Mouse (Mus musculus): ENCODE measurements around the gene Akap13.

Gene Akap13

DNA sequence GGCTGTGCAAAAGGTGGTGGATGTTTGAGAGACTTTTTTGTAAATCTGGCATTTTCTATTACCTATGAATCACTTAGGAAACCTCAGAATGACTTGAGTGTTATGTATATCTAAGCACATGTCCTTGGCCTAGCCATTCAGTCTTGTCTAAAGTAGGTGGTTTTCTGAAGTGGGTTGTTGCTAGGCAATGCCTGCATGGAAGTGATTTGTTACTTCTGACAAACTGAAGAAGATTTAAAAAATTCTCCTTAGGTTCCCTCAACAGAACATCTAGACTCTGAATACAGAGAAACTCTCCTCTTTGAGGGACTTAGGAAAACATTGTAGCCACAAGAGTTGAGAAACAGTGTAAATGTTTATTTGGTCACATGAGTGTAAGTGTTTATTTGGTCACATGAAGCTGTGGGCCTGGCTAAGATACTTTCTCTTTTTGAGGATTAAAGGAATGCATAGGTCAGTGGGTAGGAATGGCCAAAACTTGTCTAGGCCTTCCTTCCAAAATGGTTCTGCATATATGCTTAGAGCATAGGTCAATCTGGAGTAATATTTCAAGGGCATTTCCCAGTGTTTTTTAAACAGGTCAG, 8.3 kb downstream of the Akap13 start:
- DNase-seq, result no peak

DNA sequence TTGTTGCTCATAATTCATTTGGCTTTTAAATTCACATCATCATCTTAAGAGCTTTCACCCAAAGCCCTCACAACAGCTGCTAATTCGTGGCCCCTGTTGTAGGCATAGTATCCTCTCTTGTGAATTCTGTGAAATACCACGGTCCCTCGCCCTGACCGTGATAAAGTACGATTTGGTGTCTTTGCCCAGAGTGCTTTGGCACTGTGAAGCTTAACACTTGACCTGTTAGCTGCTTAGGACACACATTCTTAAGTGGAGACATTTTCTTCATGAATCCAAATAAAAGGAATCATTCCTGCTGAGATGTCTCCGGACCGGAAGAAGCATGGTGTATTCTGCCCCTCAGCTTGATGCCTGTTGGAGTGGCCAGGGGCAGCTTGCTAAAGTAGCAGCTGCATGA, 12.5 kb downstream of the Akap13 start:
- DNase-seq, result no peak

DNA sequence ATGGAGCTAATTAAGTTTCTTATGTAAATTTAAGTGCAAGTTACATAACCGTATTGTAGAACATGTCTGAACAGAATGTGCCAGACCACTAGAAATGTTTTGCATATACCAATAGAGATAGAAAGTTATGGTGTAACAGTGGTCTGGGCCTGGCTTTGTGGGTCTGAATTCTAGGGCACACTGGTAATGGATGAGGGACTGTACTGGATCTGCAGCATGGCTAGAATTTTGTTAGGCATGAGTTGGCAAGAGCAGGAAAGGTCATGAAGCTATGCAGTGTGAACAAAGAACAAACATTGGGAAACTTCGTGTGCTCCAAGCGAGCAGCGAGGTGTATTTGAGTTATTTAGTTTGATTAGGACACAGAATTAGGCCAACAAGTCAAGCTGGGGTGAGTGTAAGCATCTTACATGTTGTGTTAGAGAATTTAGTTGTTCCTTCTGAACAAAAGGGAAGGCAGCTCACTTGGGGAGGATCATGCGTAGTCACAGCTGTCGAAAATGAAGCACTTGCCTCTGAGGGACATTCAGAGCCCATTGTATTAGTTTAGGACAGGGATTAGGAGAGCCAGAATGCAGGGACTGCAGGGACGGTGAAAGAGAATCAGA, 15.1 kb downstream of the Akap13 start:
- no peak for DNase-seq

DNA sequence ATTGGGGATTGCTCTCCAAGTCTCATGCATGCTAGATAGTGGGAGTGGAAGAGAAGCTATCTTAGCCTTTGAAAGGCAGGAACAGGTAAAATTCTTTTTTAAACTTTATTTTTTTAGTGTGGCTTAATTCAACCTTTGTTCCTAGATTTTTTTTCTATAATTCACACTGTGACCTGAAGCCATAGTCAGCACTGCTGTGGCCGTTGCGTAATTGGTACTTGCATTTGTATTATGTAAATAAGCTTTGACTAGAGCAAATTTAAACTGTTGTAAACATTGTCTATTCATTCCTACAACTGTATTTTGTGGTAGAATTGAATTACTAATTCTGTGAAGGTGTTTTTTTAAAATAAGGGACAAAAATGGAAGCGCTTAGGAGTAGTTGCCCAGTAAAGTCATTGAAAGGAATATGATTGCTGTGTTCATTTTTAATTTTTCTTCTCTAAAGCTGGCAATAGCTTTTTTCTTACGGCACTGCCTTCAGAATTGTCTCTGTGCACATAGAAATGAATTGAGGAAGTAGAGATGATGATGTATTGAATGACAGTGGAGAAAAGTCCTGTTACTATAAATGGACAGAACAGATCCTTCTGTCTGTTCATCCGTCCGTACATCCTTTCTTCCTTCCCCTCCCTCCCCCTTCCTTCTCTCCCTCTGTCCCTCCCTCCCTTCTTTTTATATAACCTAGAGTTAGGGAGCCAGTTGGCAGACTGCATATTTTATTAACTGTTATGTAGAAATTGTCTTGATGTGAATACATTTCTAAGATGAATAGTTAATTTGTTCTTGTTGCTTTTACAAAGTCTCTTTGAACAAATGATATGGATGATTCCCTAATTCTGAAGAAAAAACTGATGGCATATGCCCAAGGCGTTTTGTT, 17.2 kb downstream of the Akap13 start:
- no peak for DNase-seq

DNA sequence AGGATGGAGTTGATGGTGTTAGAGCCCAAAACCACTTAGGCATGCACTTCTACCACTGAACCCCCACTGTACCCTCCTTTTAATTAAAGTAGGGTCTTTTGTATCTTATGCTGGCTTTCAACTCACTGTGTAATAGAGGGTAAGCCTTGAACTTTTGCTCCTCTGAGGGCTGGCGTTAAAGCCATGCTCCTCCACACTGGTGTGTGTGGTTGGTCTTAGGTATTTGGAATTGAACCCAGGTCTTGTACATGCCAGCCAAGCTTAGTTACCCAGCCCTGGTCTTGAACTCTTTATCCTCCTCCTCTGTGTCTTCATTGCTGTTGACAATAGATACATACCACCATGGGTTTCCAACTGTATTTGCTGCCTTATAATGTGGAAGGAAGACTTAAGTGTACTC, 18.0 kb downstream of the Akap13 start:
- DNase-seq, result no peak

DNA sequence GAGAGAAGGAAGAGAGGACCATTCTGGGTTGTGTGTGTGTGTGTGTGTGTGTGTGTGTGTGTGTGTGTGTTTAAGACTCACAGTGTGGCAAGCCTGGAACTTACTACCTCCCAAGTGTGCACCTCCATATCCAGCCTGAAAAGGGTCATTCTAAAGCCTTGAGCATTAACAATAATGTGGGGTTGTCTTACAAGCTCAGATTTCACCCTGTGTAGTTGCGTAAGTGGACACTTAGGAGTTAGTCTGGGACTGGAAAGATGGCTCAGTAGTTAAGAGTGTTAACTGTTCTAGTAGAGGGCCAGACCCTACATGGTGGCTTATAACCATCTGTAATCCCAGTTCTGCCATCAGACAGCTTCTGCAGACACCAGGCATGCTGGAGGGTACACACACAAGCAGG, 18.7 kb downstream of the Akap13 start:
- DNase-seq, result no peak

DNA sequence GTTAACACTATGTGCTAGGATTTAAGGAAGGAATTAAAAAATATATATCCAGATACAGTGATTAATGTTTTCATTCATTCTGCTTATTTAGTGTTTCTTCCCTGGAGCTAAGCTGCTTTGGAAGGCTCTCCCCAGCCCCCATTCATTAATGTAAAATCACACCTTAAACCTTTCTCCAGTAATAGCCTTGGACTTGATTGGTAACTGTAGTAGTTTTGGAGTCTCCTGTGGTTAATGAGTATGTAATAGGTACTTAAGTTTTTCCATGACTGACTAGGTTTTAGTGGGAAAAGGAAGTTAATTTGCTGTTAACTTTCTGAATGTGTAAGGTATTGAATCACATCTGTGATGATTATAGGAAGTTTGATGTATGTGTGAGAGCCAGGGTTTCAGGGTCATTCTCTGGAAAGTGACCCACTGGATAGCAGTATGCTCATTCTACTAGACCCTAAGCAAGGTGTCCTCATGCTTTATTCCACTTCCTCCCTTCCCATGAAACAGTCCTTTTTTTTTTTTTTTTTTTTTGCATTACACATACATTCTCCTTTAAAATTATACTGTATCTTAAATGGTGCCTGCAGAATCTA, 19.3 kb downstream of the Akap13 start:
- DNase-seq, result no peak

DNA sequence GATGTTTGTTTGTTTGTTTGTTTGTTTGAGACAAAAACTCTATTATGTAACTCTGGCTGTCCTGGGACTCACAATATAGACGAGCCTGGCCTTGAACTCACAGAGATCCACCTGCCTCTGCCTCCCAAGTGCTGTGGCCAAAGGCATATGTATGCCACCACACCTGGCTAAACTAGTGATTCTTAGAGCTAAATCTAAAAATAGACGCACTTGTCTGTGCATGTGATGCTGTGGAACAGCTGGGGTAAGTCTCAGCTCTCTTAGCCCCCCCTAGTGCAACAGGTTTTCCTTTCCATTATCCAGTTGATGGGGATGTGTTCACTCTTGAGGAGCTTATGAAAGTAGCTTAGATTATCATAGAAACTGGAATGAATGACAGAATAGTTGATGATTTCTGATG, 22.7 kb downstream of the Akap13 start:
- no peak for DNase-seq

DNA sequence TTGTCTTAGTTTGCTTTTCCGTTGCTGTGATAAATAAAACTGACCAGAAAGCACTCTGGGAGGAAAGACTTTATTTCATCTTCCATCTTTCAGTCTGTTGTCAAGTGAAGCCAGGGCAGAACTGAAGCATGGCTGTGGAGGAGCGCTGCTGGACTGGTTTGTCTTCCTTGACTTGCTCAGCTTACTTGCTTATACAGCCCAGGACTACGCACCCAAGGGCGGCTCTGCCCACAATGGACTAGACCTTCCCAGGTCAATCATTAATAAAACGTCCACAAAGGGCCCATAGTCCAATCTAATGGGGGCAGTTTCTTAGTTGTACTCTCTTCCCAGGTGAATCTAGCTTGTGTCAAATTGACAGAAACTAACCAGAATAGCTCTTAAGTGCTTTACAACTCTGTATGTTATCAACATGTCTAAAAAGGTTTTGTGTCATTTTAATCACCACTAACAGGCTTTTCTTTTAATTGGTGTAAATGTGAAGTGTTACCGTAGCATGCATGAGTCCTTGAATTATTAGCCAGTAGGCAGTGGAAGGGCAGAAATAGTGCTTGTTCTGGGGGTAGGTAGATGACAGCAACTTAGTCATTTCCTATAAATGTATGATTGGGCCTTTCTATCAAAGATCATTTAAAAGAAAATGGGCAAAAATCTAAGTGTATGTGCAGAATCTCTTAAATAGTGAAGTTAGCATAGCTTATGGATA, 25.5 kb downstream of the Akap13 start:
- no peak for DNase-seq

DNA sequence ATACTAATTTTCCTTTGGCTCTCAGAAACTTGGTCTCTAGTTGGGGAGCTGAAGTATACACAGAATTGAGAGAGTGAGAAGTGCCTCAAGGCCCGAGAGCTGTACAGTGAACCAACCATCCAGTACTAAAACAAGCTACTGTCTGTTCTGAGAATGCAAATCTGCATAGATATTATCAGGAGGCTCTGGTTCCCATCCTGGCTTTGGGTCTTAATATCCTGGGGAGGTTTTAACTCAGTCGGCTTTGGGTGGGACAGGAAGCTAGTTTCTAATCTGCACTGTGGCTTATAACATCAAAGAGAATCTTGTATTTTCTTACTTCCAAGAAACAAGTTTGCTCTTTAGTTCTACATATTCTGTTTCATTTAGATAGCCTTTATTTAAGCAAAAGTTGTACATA, 30.7 kb downstream of the Akap13 start:
- no peak for DNase-seq

DNA sequence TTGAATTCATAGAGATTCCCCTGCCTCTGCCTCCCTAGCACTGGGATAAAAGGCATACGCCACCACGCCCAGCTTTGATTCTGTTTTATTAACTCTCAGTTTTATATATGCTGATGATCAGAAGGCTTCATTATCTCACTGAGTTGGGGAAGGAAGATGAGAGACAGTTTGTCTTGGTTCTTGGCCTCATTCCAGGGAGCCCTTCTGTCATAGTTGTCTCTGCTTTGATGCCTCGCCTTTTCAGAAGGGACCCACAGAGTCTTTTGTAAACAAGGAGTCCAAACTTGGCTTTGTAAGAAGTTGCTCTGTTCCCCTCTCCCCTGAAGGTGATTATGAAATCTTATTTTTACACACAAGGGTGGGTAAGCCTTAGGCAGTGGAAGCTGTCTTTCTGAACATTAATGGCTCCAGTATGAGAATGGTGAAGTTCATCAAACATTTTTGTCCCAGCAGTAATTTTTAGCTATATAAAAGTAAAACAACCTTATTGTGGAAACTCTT, 40.7 kb downstream of the Akap13 start:
- DNase-seq, result no peak

DNA sequence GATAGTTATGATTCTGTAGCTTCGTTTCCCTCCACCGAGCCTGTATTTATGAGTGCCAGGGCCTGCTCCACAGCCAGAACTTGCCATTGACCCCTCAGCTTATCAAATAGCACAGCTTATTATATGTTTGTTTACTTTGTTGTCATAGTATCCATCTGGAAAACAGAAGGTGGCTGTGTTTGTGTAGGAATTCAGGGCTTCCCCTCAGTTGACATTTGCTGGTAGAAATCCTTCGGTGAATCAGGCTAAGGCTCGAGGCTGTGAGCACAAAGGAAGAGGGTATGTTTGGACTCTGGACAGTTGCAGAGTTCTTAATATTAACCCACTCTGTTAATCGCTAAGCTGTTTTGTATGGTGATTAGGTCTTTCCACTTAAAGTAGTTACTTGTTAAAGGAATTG, 43.3 kb downstream of the Akap13 start:
- DNase-seq, result no peak

DNA sequence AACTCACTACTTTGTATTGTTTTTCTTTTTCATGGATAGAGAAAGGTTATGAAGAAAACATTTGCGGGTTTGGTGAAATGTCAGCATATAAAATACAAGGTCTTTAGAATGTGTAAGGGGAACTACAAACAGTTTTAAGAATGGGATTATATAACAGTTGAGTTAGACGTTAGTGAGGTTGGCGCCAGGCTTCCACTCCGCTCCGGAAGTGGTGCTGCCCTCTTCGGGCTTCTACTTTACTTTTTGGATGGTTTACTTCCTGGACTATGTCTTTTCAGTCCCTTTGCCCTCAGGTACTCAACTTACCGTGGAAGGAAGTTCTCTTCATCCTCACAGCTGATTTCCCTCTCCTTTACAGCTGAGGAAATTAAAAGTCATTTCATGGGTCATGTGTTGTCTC, 43.9 kb downstream of the Akap13 start:
- DNase-seq, result no peak

DNA sequence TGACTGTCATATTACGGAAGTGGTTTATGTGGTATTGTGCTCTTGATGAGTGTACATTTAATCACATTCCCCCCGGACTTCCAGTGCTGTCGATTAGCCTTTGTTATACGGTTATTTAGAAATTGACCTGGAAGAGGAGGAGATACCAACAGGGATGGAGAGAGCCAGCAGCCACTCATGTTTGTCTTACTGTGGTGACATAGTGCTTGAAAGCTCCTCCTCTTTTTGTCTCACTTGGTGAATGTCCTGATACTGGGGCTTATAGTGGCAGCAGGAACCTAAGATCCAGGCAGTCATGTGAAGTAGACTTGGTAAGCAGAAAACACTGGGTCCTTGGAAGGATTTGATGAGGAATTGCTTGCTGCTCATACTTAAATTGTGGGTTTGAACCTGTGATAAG, 44.8 kb downstream of the Akap13 start:
- no peak for DNase-seq

DNA sequence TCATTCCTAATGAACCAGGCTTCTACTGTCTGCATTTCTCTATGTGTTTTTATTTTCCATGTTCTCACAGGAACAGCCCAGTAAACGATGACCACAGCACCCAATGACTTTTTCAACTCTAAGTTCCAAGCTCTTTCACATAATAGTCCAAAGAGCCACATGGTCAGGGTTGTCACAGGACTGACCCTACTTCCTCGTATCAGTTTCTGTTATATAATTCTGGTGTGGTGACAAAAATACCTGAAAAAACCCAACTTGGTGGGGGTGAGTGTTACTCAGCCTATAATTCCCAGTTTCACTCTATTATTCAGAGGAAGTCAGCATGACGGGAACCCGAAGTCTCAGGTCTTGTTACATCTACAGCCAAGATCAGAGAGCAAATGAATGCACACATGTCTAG, 45.5 kb downstream of the Akap13 start:
- no peak for DNase-seq

DNA sequence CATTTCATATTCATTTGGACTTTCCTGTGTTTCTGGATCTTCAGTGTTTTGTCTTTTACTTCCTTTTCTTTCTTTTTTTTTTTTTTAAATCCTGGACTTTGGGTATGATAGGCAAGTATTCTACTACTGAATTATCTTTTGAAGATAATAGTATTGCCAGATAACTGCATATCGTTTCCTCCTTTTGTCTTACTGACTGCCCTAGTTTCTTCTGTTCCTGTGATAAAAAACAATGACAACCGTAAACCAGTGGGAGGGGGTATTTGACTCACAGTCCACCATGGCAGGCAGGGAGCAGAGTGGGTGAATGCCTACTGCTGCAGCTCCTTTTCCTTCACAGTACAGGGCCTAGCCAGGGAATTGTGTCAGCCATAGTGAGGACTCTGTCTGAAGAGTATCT, 49.2 kb downstream of the Akap13 start:
- no peak for DNase-seq

DNA sequence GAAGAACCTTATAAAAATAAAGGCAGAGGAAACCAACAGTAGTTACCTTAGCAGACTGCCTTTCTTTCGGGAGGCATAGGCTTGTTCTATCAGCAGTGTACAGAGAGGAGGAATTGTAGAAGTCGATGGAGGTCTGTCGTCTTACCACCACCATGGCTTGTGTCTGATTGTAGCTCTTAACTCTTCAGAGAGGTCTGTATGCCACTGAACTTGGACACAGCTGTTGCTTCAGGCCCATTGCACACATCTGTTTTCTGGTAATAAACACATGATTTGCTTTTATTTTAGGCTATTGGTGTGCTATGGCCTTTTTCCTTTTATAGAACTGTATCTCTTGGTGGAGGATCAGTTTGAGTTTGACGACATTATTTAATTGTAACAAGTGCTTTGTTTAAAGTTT, 51.3 kb downstream of the Akap13 start:
- no peak for DNase-seq

DNA sequence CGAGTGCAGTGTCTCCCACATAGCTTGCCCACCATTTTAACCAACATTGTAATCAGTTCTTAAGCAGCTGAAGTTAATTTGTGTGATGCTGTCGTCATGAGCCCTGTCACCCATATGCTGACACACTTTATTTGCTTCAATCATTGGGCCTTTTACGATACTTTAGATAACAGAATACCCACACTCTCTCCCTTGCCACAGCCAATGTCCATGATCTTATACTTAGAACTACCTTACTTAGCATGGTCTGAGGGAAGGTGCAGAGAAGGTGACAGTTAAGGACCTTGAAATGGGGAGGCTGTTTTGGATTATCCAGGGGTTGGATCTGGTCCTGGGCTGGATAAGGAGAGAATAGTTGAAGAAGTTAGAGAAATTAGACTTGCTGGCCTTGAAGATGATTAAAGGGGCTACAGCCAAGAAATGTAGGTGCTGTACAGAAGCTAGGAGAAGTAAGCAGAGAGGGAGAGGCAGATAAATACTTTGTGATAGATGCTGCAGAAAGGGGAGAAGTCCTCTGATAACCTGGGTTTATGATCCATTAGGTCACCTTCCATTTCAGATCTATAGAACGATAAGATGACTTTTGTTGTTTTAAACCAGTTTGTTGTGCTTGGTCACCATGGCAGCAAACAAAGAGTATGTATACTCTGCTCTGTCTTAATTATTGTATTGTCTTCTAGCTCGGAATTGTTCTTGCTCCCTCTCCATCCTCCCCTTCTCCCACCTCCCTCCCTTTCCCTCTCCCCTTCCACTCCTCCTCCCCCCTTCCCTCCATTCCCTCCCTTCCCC, 53.9 kb downstream of the Akap13 start:
- no peak for DNase-seq

DNA sequence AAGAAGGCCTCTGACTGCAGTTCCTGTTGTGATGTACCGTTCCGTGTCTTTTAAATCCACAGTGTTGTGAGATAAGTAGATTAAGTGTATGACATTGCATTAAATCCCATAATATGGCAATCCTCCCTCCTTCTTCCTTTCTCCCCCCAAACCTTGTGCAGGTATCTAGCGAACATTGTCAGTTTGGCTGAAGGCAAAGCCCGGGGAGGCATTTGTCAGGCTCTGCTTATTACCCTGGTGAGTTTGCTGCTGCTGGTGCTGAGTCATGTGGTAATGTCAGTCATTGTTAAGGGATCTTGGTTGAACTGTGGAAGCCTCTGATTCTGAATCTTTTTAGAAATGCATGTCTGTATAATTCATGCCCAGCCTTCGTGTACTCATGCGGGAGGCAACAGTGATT, 60.1 kb downstream of the Akap13 start:
- DNase-seq, result no peak

DNA sequence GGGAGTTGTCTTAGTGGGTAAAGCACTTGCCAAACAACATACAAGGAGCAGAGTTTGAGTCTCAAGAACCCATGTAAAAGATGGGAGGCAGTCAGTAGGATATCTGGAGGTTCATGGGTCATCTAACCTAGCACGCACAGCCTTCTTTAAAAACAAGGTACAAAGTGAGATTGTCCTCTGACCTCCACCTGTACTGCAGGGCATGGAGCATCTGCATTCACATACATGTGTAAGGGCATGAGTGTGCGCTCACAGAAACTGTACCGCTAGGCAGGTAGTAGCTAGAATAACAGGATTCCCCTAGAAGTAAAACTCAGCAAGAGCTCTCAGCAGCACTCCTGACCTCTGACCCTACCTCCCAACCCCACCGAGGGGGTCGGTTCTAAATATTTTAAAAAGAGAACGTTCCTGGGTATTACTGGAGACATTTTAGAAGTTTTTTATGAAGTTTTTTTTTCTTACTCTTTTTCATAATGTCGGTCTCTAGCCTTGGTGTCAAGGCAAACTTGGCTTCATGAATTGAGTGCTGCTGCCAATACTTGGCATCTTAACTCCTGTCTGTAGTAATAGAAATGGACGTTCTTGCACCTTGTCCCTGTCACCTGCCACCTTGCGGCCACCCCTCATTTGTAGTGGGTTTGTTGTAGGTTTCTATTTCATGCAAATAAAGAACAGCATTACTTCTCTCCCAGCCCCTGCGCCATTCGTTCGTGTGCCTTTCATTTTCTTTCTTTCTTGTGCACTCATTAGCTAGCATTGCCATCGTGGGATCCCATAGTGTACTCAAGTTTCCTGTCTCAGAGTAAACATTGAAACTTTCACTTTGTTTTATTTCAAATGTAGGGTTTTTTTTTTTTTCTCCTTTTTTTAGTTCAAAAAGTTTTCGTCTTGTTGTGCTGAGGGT, 61.6 kb downstream of the Akap13 start:
- DNase-seq, result no peak

DNA sequence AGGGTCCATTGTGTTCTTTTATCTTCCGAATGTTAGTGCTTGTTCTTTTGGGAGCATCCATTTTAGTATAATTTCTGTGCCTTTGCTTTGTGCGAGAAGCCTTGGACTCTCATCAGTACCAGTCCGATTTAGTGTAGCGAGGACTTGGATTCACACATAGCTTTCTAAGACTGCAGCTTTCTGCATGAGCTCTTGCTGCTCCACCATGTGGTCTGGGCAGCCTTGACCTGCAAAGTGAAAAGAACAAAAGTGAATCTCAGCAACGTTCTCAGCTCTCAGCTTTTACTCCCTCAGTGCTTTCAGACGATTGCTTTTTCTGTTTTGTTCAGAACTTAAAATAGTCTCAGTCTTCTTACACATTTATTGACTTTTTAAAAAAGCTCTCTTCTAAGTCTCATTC, 65.2 kb downstream of the Akap13 start:
- no peak for DNase-seq

Measured in right cerebral cortex, postnatal 14 days (tissue).